Mouse (Mus musculus) large intestine, adult 2 months (tissue): ENCODE measurements around the gene Akap11. TPM values are rescaled to one million over a fixed set of nuclear protein-coding genes. Genes with fewer than 3 reads are reported as not detected.

Source experiments
- DNase-seq: peaks from one replicate; pipeline ENCODE4 v3.0.0-alpha.2; 2012; ENCODE audit warnings: low read depth, low spot score
- WGBS: fragments of 180-500 bp; shearing (Covaris S2); methylation state at CpG from one replicate; pipeline ENCODE4 v1.1.7; 2018; 5-methylcytosine and 5-hydroxymethylcytosine counted together
- polyA plus RNA-seq: library from polyadenylated mRNA; depleted of rRNA; stranded (reverse); fragments of >200 nt; gene quantifications from 2 replicates; pipeline ENCODE4 v1.2.3, GENCODE M21; 2012

Akap11 gene
- polyA plus RNA-seq, 1 experiment: 3.2 TPM

GRCm38 (mm10) chr14:78530256-78530655, 6.4 kb downstream of the Akap11 start:
- WGBS: 49% methylated on average over 3 of the region's 3 CpGs
- DNase-seq: no peak

- DNase-seq: no peak
- 11% methylated on average over 8 of the region's 8 CpGs for WGBS
These were observed 7.9 kb downstream of the Akap11 start for GRCm38 (mm10) chr14:78528461-78529425.

- DNase-seq: no peak
- WGBS: 43% methylated on average over 6 of the region's 6 CpGs
These were observed 9.7 kb downstream of the Akap11 start for GRCm38 (mm10) chr14:78526907-78527306.

- WGBS: 16% methylated on average over 3 of the region's 3 CpGs
- no peak for DNase-seq
These were observed 10.1 kb downstream of the Akap11 start for GRCm38 (mm10) chr14:78526475-78526874.

- 29% methylated on average over 3 of the region's 3 CpGs for whole genome bisulfite sequencing
- no peak for DNase-seq
These were observed 10.8 kb downstream of the Akap11 start for GRCm38 (mm10) chr14:78525611-78526457.

- DNase-seq: no peak
- WGBS: 86% methylated on average over 2 of the region's 2 CpGs
These were observed 11.5 kb downstream of the Akap11 start for GRCm38 (mm10) chr14:78525059-78525458.

GRCm38 (mm10) chr14:78510713-78511112, 25.9 kb downstream of the Akap11 start:
- no peak for DNase-seq
- WGBS: 86% methylated on average over 9 of the region's 9 CpGs

GRCm38 (mm10) chr14:78509791-78510190, 26.8 kb downstream of the Akap11 start:
- WGBS: 94% methylated on average over 6 of the region's 6 CpGs
- DNase-seq: no peak

GRCm38 (mm10) chr14:78500578-78500977, 36.0 kb downstream of the Akap11 start:
- no peak for DNase-seq
- WGBS: 80% methylated on average over 3 of the region's 3 CpGs

- DNase-seq: no peak
- WGBS: 90% methylated on average over 4 of the region's 4 CpGs
These were observed 39.9 kb downstream of the Akap11 start for GRCm38 (mm10) chr14:78496691-78497090.

- no peak for DNase-seq
- WGBS: 88% methylated on average over 4 of the region's 4 CpGs
These were observed 41.4 kb downstream of the Akap11 start for GRCm38 (mm10) chr14:78495241-78495640.

- DNase-seq: no peak
- 61% methylated on average over 9 of the region's 9 CpGs for WGBS
These were observed 44.0 kb downstream of the Akap11 start for GRCm38 (mm10) chr14:78492602-78493001.

GRCm38 (mm10) chr14:78491432-78491831, 45.2 kb downstream of the Akap11 start:
- no peak for DNase-seq

- DNase-seq: no peak
- WGBS: 20% methylated on average over 14 of the region's 14 CpGs
These were observed 54.0 kb downstream of the Akap11 start for GRCm38 (mm10) chr14:78482385-78483231.

GRCm38 (mm10) chr14:78474058-78474457, 62.5 kb downstream of the Akap11 start:
- 65% methylated on average over 3 of the region's 3 CpGs for WGBS
- no peak for DNase-seq

- no peak for DNase-seq
- 92% methylated on average over 4 of the region's 4 CpGs for WGBS
These were observed 65.9 kb downstream of the Akap11 start for GRCm38 (mm10) chr14:78470714-78471113.

GRCm38 (mm10) chr14:78468991-78469390, 67.6 kb downstream of the Akap11 start:
- 83% methylated on average over 7 of the region's 7 CpGs for WGBS
- no peak for DNase-seq

- no peak for DNase-seq
- WGBS: 62% methylated on average over 4 of the region's 4 CpGs
These were observed 68.6 kb downstream of the Akap11 start for GRCm38 (mm10) chr14:78467994-78468393.

- WGBS: 62% methylated on average over 4 of the region's 4 CpGs
- DNase-seq: no peak
These were observed 72.3 kb downstream of the Akap11 start for GRCm38 (mm10) chr14:78464353-78464752.

- no peak for DNase-seq
- 50% methylated on average over 5 of the region's 5 CpGs for WGBS
These were observed 77.5 kb downstream of the Akap11 start for GRCm38 (mm10) chr14:78459121-78459520.
